Mouse (Mus musculus) spleen, adult 18-20 months (tissue): Measurements from ENCODE around the gene Trip4.
"Not testable (repeated sequence)": the region's sequence is repeated elsewhere in the genome, so short reads cannot be mapped to it uniquely, and the experiment has no call there.

Experiments
- DNase-seq, 2 experiments: peaks; one replicate each; pipeline ENCODE4 v3.0.0; 2022; ENCODE audit warnings: mixed read lengths in 2 of 2

The Trip4 gene

GRCm38 (mm10) chr9:65793506-65793905 lies 115.1 kb downstream of the Trip4 start:
- no peak for DNase-seq

- DNase-seq: no peak
These were observed 115.5 kb downstream of the Trip4 start for GRCm38 (mm10) chr9:65793086-65793485.

- no peak for DNase-seq
These were observed 116.7 kb downstream of the Trip4 start for GRCm38 (mm10) chr9:65791846-65792245.

GRCm38 (mm10) chr9:65791106-65791505 lies 117.5 kb downstream of the Trip4 start:
- DNase-seq: no peak

GRCm38 (mm10) chr9:65789788-65790187 lies 118.8 kb downstream of the Trip4 start:
- no peak for DNase-seq

GRCm38 (mm10) chr9:65788556-65788955 lies 120.0 kb downstream of the Trip4 start:
- DNase-seq: no peak

- DNase-seq: no peak
These were observed 120.7 kb downstream of the Trip4 start for GRCm38 (mm10) chr9:65787829-65788344.

- DNase-seq: no peak
These were observed 121.5 kb downstream of the Trip4 start for GRCm38 (mm10) chr9:65786885-65787787.

GRCm38 (mm10) chr9:65785772-65786368 lies 122.7 kb downstream of the Trip4 start:
- DNase-seq: no peak

GRCm38 (mm10) chr9:65779619-65780018 lies 129.0 kb downstream of the Trip4 start:
- DNase-seq: not testable (repeated sequence)
